In the genomic region with DNA sequence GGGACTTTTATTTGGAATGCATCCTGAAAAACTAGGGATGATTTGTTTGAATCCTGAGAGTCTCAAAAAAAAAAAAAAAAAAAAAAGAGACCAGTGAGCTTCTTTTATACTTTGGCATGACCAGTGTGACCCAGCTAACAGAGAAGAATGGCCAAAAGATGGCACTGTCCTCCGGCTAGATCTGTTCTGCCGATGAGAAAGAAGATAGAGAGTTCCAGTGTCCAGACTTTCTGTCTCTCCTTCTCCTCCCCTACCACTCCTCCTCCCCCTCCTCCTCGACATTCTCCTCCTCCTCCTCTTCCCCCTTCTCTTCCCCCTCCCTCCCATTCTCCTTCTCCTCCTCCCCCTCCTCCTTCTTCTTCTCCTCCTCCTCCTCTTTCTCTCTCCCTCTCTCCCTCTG, we compare ENCODE assay signal across 9 mouse cellular contexts.
DNase-seq lines count a peak whose midpoint lies in the region; ATAC-seq and TF ChIP-seq lines count a peak whose summit lies in the region.
"Had no signal": no experiment of that assay in that cellular context is flagged by ENCODE, and none has a peak within 500 bp of the region (broad histone marks: within the 10 kb centered on the region; RNA-seq: fewer than 3 reads in every experiment).

No protein-coding gene starts in this region.

- H3K27me3 ChIP-seq in lung, embryonic 16.5 days (ENCODE audit: control insufficient read depth, insufficient read depth, low read depth, low read length) = no peaks in the 10 kb centered on the region
- no peaks in the 10 kb centered on the region for H3K27me3 ChIP-seq in stomach, embryonic 14.5 days (ENCODE audit: control insufficient read depth, insufficient read depth, low read length)
- H3K27me3 ChIP-seq: midbrain, embryonic 12.5 days had no signal

- H3K4me3 ChIP-seq in gastrocnemius, adult 2 months = no peak overlapping the region
- H3K4me3 ChIP-seq in lung, embryonic 16.5 days (ENCODE audit: low read length) = no peak overlapping the region
- H3K4me3 ChIP-seq in stomach, embryonic 14.5 days (ENCODE audit: low read depth, low read length) = no peak overlapping the region
- H3K4me3 ChIP-seq: midbrain, embryonic 12.5 days had no signal

- no peak overlapping the region for H3K4me2 ChIP-seq in lung, embryonic 16.5 days (ENCODE audit: low read depth, low read length)
- H3K4me2 ChIP-seq in stomach, embryonic 14.5 days (replicated peaks; ENCODE audit: low read depth, low read length) = no peak overlapping the region
- H3K4me2 ChIP-seq: midbrain, embryonic 12.5 days had no signal

- DNase-seq in gastrocnemius, adult 2 months = no peak
- DNase-seq in gastrocnemius, postnatal 25 days = no peak
- DNase-seq in lung, postnatal 4 days = no peak
- peak; percentile 19 for DNase-seq in embryo, embryonic 9.5 days (ENCODE audit: extremely low spot score)
- no peak for DNase-seq in B cell, adult 2 months
- no peak for DNase-seq in layer of hippocampus, postnatal 36 days

- WGBS in lung, embryonic 16.5 days = 15% methylated on average over 3 of the region's 3 CpGs
- 28% methylated on average over 3 of the region's 3 CpGs for whole genome bisulfite sequencing in stomach, embryonic 14.5 days

- H3K27ac ChIP-seq in gastrocnemius, adult 2 months = peak overlapping the region; percentile 75
- no peak overlapping the region for H3K27ac ChIP-seq in lung, embryonic 16.5 days (ENCODE audit: low read length)
- peak overlapping the region; percentile 87; the same call in 1 of the 2 replicates for H3K27ac ChIP-seq in stomach, embryonic 14.5 days (ENCODE audit: low read length)
- H3K27ac ChIP-seq: midbrain, embryonic 12.5 days had no signal

- H3K9me3 ChIP-seq in lung, embryonic 16.5 days (ENCODE audit: control insufficient read depth, low read length) = no peaks in the 10 kb centered on the region
- H3K9me3 ChIP-seq in stomach, embryonic 14.5 days (ENCODE audit: control insufficient read depth, low read depth, low read length) = no peaks in the 10 kb centered on the region
- H3K9me3 ChIP-seq: midbrain, embryonic 12.5 days had no signal

- intact Hi-C loops in gastrocnemius, adult 2 months (cut with DNase I) = loop anchor here (2.0 kb wide), 1 partner anchor 170 kb away; no protein-coding TSS in a partner anchor

- ATAC-seq in lung, embryonic 16.5 days (ENCODE audit: low read depth) = peak; percentile 51; the same call in 1 of the 2 replicates
- ATAC-seq in stomach, embryonic 14.5 days (ENCODE audit: insufficient number of reproducible peaks, insufficient read depth, low FRiP score, low read depth) = no peak

- peak; percentile 43 for TF ChIP-seq CTCF in gastrocnemius, adult 2 months (IDR thresholded peaks at IDR 0.05)

- no peak overlapping the region for H3K9ac ChIP-seq in lung, embryonic 16.5 days (ENCODE audit: low read length)
- no peak overlapping the region for H3K9ac ChIP-seq in stomach, embryonic 14.5 days (replicated peaks; ENCODE audit: low read depth, low read length)
- H3K9ac ChIP-seq: midbrain, embryonic 12.5 days had no signal

- H3K36me3 ChIP-seq in lung, embryonic 16.5 days (ENCODE audit: control insufficient read depth, insufficient read depth, low read length) = no peaks in the 10 kb centered on the region
- H3K36me3 ChIP-seq in stomach, embryonic 14.5 days (ENCODE audit: control insufficient read depth, insufficient read depth, low read length) = no peaks in the 10 kb centered on the region
- H3K36me3 ChIP-seq: midbrain, embryonic 12.5 days had no signal

- peaks cover 15% of the 10 kb centered on the region for H3K4me1 ChIP-seq in lung, embryonic 16.5 days (replicated peaks; ENCODE audit: control insufficient read depth, insufficient read depth, low read length)
- H3K4me1 ChIP-seq in stomach, embryonic 14.5 days (ENCODE audit: control insufficient read depth, insufficient read depth, low read length) = peaks cover 15% of the 10 kb centered on the region
- H3K4me1 ChIP-seq: midbrain, embryonic 12.5 days had no signal
